Mouse (Mus musculus) midbrain, embryonic 14.5 days (tissue): ENCODE data around the gene Fam198a. TPM values are rescaled to one million over a fixed set of nuclear protein-coding genes. Genes with fewer than 3 reads are reported as not detected.

Experiments used
- ATAC-seq: fragments of 200-750 bp; cut with Nextera tagmentation; 2 replicates; pipeline ENCODE4 v1.8.0; 2017; ENCODE audit warnings: moderate number of reproducible peaks, moderate library complexity; ENCODE audit not compliant: low FRiP score, low TSS enrichment
- DNase-seq: peaks from one replicate; pipeline ENCODE4 v3.0.0-alpha.2; 2015
- H3K27ac ChIP-seq: fragments of 300-500 bp; sonication (generic); replicated peaks from 2 replicates; pipeline ENCODE4 v1.5.1; 2014; ENCODE audit warnings: mild to moderate bottlenecking, low read depth, low read length, moderate library complexity
- H3K27me3 ChIP-seq: fragments of 300-500 bp; sonication (generic); 2 replicates; pipeline ENCODE4 v1.6.1; 2014; ENCODE audit warnings: low read length, control low read depth, mixed read lengths; ENCODE audit not compliant: control insufficient read depth, insufficient read depth
- H3K36me3 ChIP-seq: fragments of 300-500 bp; sonication (generic); 2 replicates; pipeline ENCODE4 v1.6.1; 2014; ENCODE audit warnings: low read length, control low read depth; ENCODE audit not compliant: control insufficient read depth, insufficient read depth
- H3K4me1 ChIP-seq: fragments of 300-500 bp; sonication (generic); 2 replicates; pipeline ENCODE4 v1.6.1; 2014; ENCODE audit warnings: mild to moderate bottlenecking, antibody characterized with exemption, low read length, control low read depth; ENCODE audit not compliant: control insufficient read depth, insufficient read depth
- H3K4me2 ChIP-seq: fragments of 300-500 bp; sonication (generic); 2 replicates; pipeline ENCODE4 v1.6.1; 2014; ENCODE audit warnings: mild to moderate bottlenecking, low read length, moderate library complexity
- H3K4me3 ChIP-seq: fragments of 300-500 bp; sonication (generic); replicated peaks from 2 replicates; pipeline ENCODE4 v1.5.1; 2014; ENCODE audit warnings: low read depth, low read length
- H3K9ac ChIP-seq: fragments of 300-500 bp; sonication (generic); replicated peaks from 2 replicates; pipeline ENCODE4 v1.6.1; 2014; ENCODE audit warnings: mild to moderate bottlenecking, low read length, moderate library complexity
- H3K9me3 ChIP-seq: fragments of 300-500 bp; sonication (generic); 2 replicates; pipeline ENCODE4 v1.6.1; 2016; ENCODE audit warnings: low read length, control low read depth, mixed read lengths; ENCODE audit not compliant: control insufficient read depth
- WGBS: fragments of 180-500 bp; shearing (Covaris S2); extraction: QIAGEN DNeasy Blood & Tissue Kit; methylation state at CpG from one replicate; pipeline ENCODE4 v1.1.7; 2014; 5-methylcytosine and 5-hydroxymethylcytosine counted together
- polyA plus RNA-seq: library from polyadenylated mRNA; unstranded; fragments of >200 nt; fragmentation: Nextera tagmentation; extraction: Ambion mirVana; gene quantifications from 2 replicates; pipeline ENCODE4 v1.2.1, GENCODE M21; 2014

Fam198a gene
- polyA plus RNA-seq, result 0.80 and 0.81 TPM in 2 replicates

GRCm38 (mm10) chr9:121950418-121951113, at the start of gene Fam198a:
Fam198a (plus strand) TSS chr9:121950988.
- H3K4me2 ChIP-seq, result peak within 1 kb of the TSS; percentile 32
- no peaks in the 10 kb centered on the region for H3K9me3 ChIP-seq
- no peak within 1 kb of the TSS for H3K4me3 ChIP-seq
- H3K27ac ChIP-seq, result no peak within 1 kb of the TSS
- H3K4me1 ChIP-seq, result 0 out of 2 replicates have a peak, but pooled peaks cover 3% of the 10 kb centered on the region
- no peaks in the 10 kb centered on the region for H3K27me3 ChIP-seq
- peak; percentile 74 for DNase-seq
- H3K9ac ChIP-seq, result peak within 1 kb of the TSS; percentile 13; the same call in 1 of the 2 replicates
- peak; percentile 75 for ATAC-seq
- WGBS, result 12% methylated on average over 14 of the region's 14 CpGs
- no peaks in the 10 kb centered on the region for H3K36me3 ChIP-seq

- Histone ChIP-seq H3K4me1 (no peaks in the 10 kb centered on the region), H3K4me3 (no peak overlapping the region), H3K9ac (no peak overlapping the region), H3K9me3 (no peaks in the 10 kb centered on the region), H3K36me3 (no peaks in the 10 kb centered on the region), H3K4me2 (no peak overlapping the region), H3K27me3 (no peaks in the 10 kb centered on the region), H3K27ac (no peak overlapping the region)
- DNase-seq, result no peak
- 77% methylated on average over 5 of the region's 5 CpGs for WGBS
- ATAC-seq, result no peak
These were observed 48.8 kb upstream of the Fam198a start for GRCm38 (mm10) chr9:121901710-121902700.

- 87% methylated on average over 8 of the region's 8 CpGs for WGBS
- Histone ChIP-seq H3K27me3 (no peaks in the 10 kb centered on the region), H3K4me2 (no peak overlapping the region), H3K9me3 (no peaks in the 10 kb centered on the region), H3K27ac (no peak overlapping the region), H3K4me3 (no peak overlapping the region), H3K36me3 (no peaks in the 10 kb centered on the region), H3K9ac (no peak overlapping the region), H3K4me1 (no peaks in the 10 kb centered on the region)
- ATAC-seq (no peak), DNase-seq (no peak)
These were observed 47.1 kb upstream of the Fam198a start for GRCm38 (mm10) chr9:121903476-121904305.

GRCm38 (mm10) chr9:121904319-121904718, 46.5 kb upstream of the Fam198a start:
- no peaks in the 10 kb centered on the region for H3K36me3 ChIP-seq
- 93% methylated on average over 4 of the region's 4 CpGs for WGBS
- H3K9me3 ChIP-seq, result no peaks in the 10 kb centered on the region
- ATAC-seq (no peak), DNase-seq (no peak)
- no peak overlapping the region for H3K4me3 ChIP-seq
- H3K27me3 ChIP-seq, result no peaks in the 10 kb centered on the region
- no peaks in the 10 kb centered on the region for H3K4me1 ChIP-seq
- H3K27ac ChIP-seq, result no peak overlapping the region
- H3K4me2 ChIP-seq, result no peak overlapping the region
- no peak overlapping the region for H3K9ac ChIP-seq

GRCm38 (mm10) chr9:121904946-121905345, 45.8 kb upstream of the Fam198a start:
- no peak for DNase-seq
- H3K9me3 ChIP-seq, result no peaks in the 10 kb centered on the region
- H3K36me3 ChIP-seq, result no peaks in the 10 kb centered on the region
- H3K4me1 ChIP-seq, result no peaks in the 10 kb centered on the region
- no peaks in the 10 kb centered on the region for H3K27me3 ChIP-seq
- H3K4me3 ChIP-seq, result no peak overlapping the region
- H3K9ac ChIP-seq, result no peak overlapping the region
- WGBS, result 92% methylated on average over 7 of the region's 7 CpGs
- H3K4me2 ChIP-seq, result no peak overlapping the region
- ATAC-seq, result no peak
- H3K27ac ChIP-seq, result no peak overlapping the region

- Histone ChIP-seq H3K9ac (no peak overlapping the region), H3K27ac (no peak overlapping the region), H3K4me2 (no peak overlapping the region), H3K4me3 (no peak overlapping the region), H3K9me3 (no peaks in the 10 kb centered on the region), H3K4me1 (no peaks in the 10 kb centered on the region), H3K36me3 (no peaks in the 10 kb centered on the region), H3K27me3 (no peaks in the 10 kb centered on the region)
- peak; percentile 12 for DNase-seq
- ATAC-seq, result no peak
- WGBS, result 83% methylated on average over 4 of the region's 4 CpGs
These were observed 45.1 kb upstream of the Fam198a start for GRCm38 (mm10) chr9:121905556-121906185.

GRCm38 (mm10) chr9:121906456-121906855, 44.3 kb upstream of the Fam198a start:
- Histone ChIP-seq H3K4me3 (no peak overlapping the region), H3K9me3 (no peaks in the 10 kb centered on the region)

More at GRCm38 (mm10) chr9:121906456-121906855, 44.3 kb upstream of the Fam198a start:
- ATAC-seq (no peak), DNase-seq (no peak)
- no peaks in the 10 kb centered on the region for H3K27me3 ChIP-seq
- 84% methylated on average over 5 of the region's 5 CpGs for WGBS
- no peak overlapping the region for H3K9ac ChIP-seq
- no peak overlapping the region for H3K27ac ChIP-seq
- H3K4me1 ChIP-seq, result no peaks in the 10 kb centered on the region
- H3K36me3 ChIP-seq, result no peaks in the 10 kb centered on the region
- H3K4me2 ChIP-seq, result no peak overlapping the region
